Mouse (Mus musculus): ENCODE data around the gene Wtap. TPM values are rescaled to one million over a fixed set of nuclear protein-coding genes. Genes with fewer than 3 reads are reported as not detected.
"Not testable (repeated sequence)": the region's sequence is repeated elsewhere in the genome, so short reads cannot be mapped to it uniquely, and the experiment has no call there.

The Wtap gene
- total RNA-seq (2021), result 10 to 100 TPM; 54.6 to 54.8 TPM
- long read RNA-seq, transcript Wtap-204 (6 exons, 3,187 nt), result minor isoform, 14 of 46 reads
- long read RNA-seq, transcript Wtap-201 (8 exons, 2,051 nt), result minor isoform, 11 of 46 reads
- long read RNA-seq, transcript Wtap-205 (6 exons, 2,442 nt), result major isoform, 15 of 46 reads
- long read RNA-seq, partial matches to known transcripts, result 1 of 46 reads
- long read RNA-seq, other reads (novel, unspliced or antisense), result 2 of 46 reads

GRCm38 (mm10) chr17:12994069-12994468 lies at the start of gene Wtap:
Gene Wtap, minus strand, starts transcription at chr17:12994169.
- DNase-seq (ENCODE audit: low spot score in 2 of 2), result no peak

GRCm38 (mm10) chr17:13036627-13037192 lies 42.7 kb upstream of the Wtap start:
- DNase-seq (ENCODE audit: low spot score in 2 of 2), result not testable (repeated sequence)

GRCm38 (mm10) chr17:13013316-13013715 lies 19.3 kb upstream of the Wtap start:
- DNase-seq (ENCODE audit: low spot score in 2 of 2), result no peak

- peak in 1 of 2 experiments; percentile 76 for DNase-seq (ENCODE audit: low spot score in 2 of 2)
Measured at GRCm38 (mm10) chr17:13009887-13010286, 15.9 kb upstream of the Wtap start.

GRCm38 (mm10) chr17:13008528-13008927 lies 14.6 kb upstream of the Wtap start:
- no peak for DNase-seq (ENCODE audit: low spot score in 2 of 2)

GRCm38 (mm10) chr17:13007730-13008425 lies 13.9 kb upstream of the Wtap start:
- peak; percentile 98 to 99 for DNase-seq (ENCODE audit: low spot score in 2 of 2)

GRCm38 (mm10) chr17:13006984-13007383 lies 13.0 kb upstream of the Wtap start:
- no peak for DNase-seq (ENCODE audit: low spot score in 2 of 2)

GRCm38 (mm10) chr17:13006546-13006945 lies 12.6 kb upstream of the Wtap start, which contains the start of gene Sod2:
Gene Sod2, plus strand, starts transcription at chr17:13006846.
- DNase-seq (ENCODE audit: low spot score in 2 of 2), result not testable (repeated sequence)

- DNase-seq (ENCODE audit: low spot score in 2 of 2), result not testable (repeated sequence)
Measured at GRCm38 (mm10) chr17:13004436-13004835, 10.5 kb upstream of the Wtap start.

- not testable (repeated sequence) for DNase-seq (ENCODE audit: low spot score in 2 of 2)
Measured at GRCm38 (mm10) chr17:13002243-13002642, 8.3 kb upstream of the Wtap start.

- DNase-seq (ENCODE audit: low spot score in 2 of 2), result no peak
Measured at GRCm38 (mm10) chr17:12999069-12999468, 5.1 kb upstream of the Wtap start.

- no peak for DNase-seq (ENCODE audit: low spot score in 2 of 2)
Measured at GRCm38 (mm10) chr17:12997890-12998289, 3.9 kb upstream of the Wtap start.

GRCm38 (mm10) chr17:12996345-12996744 lies 2.4 kb upstream of the Wtap start:
- peak in 1 of 2 experiments; percentile 79 for DNase-seq (ENCODE audit: low spot score in 2 of 2)

- peak; percentile 93 to 95 for DNase-seq (ENCODE audit: low spot score in 2 of 2)
Measured at GRCm38 (mm10) chr17:12992470-12992991, 1.4 kb downstream of the Wtap start.

- peak; percentile 80 to 91 for DNase-seq (ENCODE audit: low spot score in 2 of 2)
Measured at GRCm38 (mm10) chr17:12991635-12992358, 2.2 kb downstream of the Wtap start.

GRCm38 (mm10) chr17:12991194-12991634 lies 2.8 kb downstream of the Wtap start:
- DNase-seq (ENCODE audit: low spot score in 2 of 2), result no peak

- no peak for DNase-seq (ENCODE audit: low spot score in 2 of 2)
Measured at GRCm38 (mm10) chr17:12990567-12991145, 3.3 kb downstream of the Wtap start.

GRCm38 (mm10) chr17:12988096-12988495 lies 5.9 kb downstream of the Wtap start:
- not testable (repeated sequence) for DNase-seq (ENCODE audit: low spot score in 2 of 2)

GRCm38 (mm10) chr17:12983988-12984387 lies 10.0 kb downstream of the Wtap start:
- DNase-seq (ENCODE audit: low spot score in 2 of 2), result no peak

- DNase-seq (ENCODE audit: low spot score in 2 of 2), result no peak
Measured at GRCm38 (mm10) chr17:12978546-12978945, 15.4 kb downstream of the Wtap start.

- no peak for DNase-seq (ENCODE audit: low spot score in 2 of 2)
Measured at GRCm38 (mm10) chr17:12973851-12974250, 20.1 kb downstream of the Wtap start.
